Mouse (Mus musculus): ENCODE results near the gene Rad52.

DNA sequence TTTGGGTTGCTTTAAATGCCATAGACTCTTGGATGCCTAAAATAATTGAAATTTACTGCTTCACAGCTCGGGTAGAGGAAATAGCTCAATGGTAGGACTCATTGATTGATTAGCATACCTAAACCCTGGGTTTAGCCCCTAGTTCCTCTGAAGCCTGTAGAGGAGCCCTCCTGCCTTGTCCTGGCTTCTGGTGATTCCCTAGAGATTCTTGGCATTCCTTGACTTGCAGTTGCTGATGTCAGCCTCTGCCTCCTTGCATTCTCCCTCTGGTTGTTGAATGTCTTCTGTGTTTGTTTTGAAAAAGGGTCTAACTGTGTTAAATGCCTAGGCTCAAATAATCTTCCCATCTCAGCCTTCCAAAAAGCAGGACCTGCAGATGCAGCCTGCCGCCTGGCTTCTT lies 48.3 kb upstream of the Rad52 start:
- TF ChIP-seq GATA1 (IDR thresholded peaks at IDR 0.05; ENCODE audit: borderline replicate concordance, low read length) (no peak), FLI1 (IDR thresholded peaks at IDR 0.05; ENCODE audit: low read length) (no peak)

All from megakaryocyte, embryonic 14.5 days (primary cell).